Mouse (Mus musculus): ENCODE measurements at regions not wholly inside any gene's neighbourhood (a gene's known extent, or its start where the extent isn't known, plus 50 kb on each side); places are given as distances from the start of the nearest gene placed in this dataset.

GRCm38 (mm10) chr4:99348674-99349073, 53.0 kb downstream of the Gm12689 start:
- DNase-seq (ENCODE audit: low spot score in 2 of 2) = no peak

- DNase-seq (ENCODE audit: low spot score in 2 of 2) = no peak
These were observed 57.5 kb downstream of the Gm12689 start for GRCm38 (mm10) chr4:99353122-99353774.

- no peak for DNase-seq (ENCODE audit: low spot score in 2 of 2)
These were observed 58.5 kb downstream of the Gm12689 start for GRCm38 (mm10) chr4:99354241-99354640.

GRCm38 (mm10) chr4:99354835-99355234, 59.1 kb downstream of the Gm12689 start:
- no peak for DNase-seq (ENCODE audit: low spot score in 2 of 2)

GRCm38 (mm10) chr4:99368036-99368435, 72.3 kb downstream of the Gm12689 start:
- no peak for DNase-seq (ENCODE audit: low spot score in 2 of 2)

GRCm38 (mm10) chr4:99371162-99371561, 75.5 kb downstream of the Gm12689 start:
- DNase-seq (ENCODE audit: low spot score in 2 of 2) = no peak

- DNase-seq (ENCODE audit: low spot score in 2 of 2) = no peak
These were observed 80.5 kb downstream of the Gm12689 start for GRCm38 (mm10) chr4:99376171-99376570.

GRCm38 (mm10) chr4:99376911-99377310, 81.2 kb downstream of the Gm12689 start:
- DNase-seq (ENCODE audit: low spot score in 2 of 2) = no peak

GRCm38 (mm10) chr4:99379983-99380382, 84.3 kb downstream of the Gm12689 start:
- DNase-seq (ENCODE audit: low spot score in 2 of 2) = peak in 1 of 2 experiments; percentile 25

- DNase-seq (ENCODE audit: low spot score in 2 of 2) = no peak
These were observed 89.7 kb downstream of the Gm12689 start for GRCm38 (mm10) chr4:99385381-99385780.

- no peak for DNase-seq (ENCODE audit: low spot score in 2 of 2)
These were observed 93.7 kb downstream of the Gm12689 start for GRCm38 (mm10) chr4:99389428-99389827.

- DNase-seq (ENCODE audit: low spot score in 2 of 2) = no peak
These were observed 97.3 kb downstream of the Gm12689 start for GRCm38 (mm10) chr4:99392986-99393385.

- no peak for DNase-seq (ENCODE audit: low spot score in 2 of 2)
These were observed 98.5 kb downstream of the Gm12689 start for GRCm38 (mm10) chr4:99394244-99394643.

GRCm38 (mm10) chr4:99407466-99407865, 111.8 kb downstream of the Gm12689 start:
- DNase-seq (ENCODE audit: low spot score in 2 of 2) = no peak

- DNase-seq (ENCODE audit: low spot score in 2 of 2) = no peak
These were observed 127.7 kb downstream of the Gm12689 start for GRCm38 (mm10) chr4:99423449-99423848.

- DNase-seq (ENCODE audit: low spot score in 2 of 2) = peak; percentile 11 to 53
These were observed 149.5 kb downstream of the Gm12689 start for GRCm38 (mm10) chr4:99445077-99445754.

GRCm38 (mm10) chr4:99445755-99446128, 150.0 kb downstream of the Gm12689 start:
- no peak for DNase-seq (ENCODE audit: low spot score in 2 of 2)

GRCm38 (mm10) chr4:99458984-99459383, 163.3 kb downstream of the Gm12689 start:
- no peak for DNase-seq (ENCODE audit: low spot score in 2 of 2)

- DNase-seq (ENCODE audit: low spot score in 2 of 2) = peak; percentile 53 to 75
These were observed 163.7 kb downstream of the Gm12689 start for GRCm38 (mm10) chr4:99459436-99459835.

- DNase-seq (ENCODE audit: low spot score in 2 of 2) = no peak
These were observed 169.8 kb downstream of the Gm12689 start for GRCm38 (mm10) chr4:99465493-99465892.

- no peak for DNase-seq (ENCODE audit: low spot score in 2 of 2)
These were observed 180.1 kb downstream of the Gm12689 start for GRCm38 (mm10) chr4:99475701-99476218.

- DNase-seq (ENCODE audit: low spot score in 2 of 2) = peak in 1 of 2 experiments; percentile 35
These were observed 171.8 kb upstream of the Foxd3 start for GRCm38 (mm10) chr4:99484271-99484670.

Measured in layer of hippocampus, adult 18-20 months (tissue).